Mouse (Mus musculus) kidney, embryonic 15.5 days (tissue): ENCODE data around the gene Pkib. TPM values are rescaled to one million over a fixed set of nuclear protein-coding genes. Genes with fewer than 3 reads are reported as not detected.

Source experiments
- ATAC-seq: fragments of 200-750 bp; cut with Nextera tagmentation; replicated peaks from 2 replicates; pipeline ENCODE4 v1.8.0; 2017; ENCODE audit warnings: moderate TSS enrichment; ENCODE audit not compliant: low FRiP score
- H3K27ac ChIP-seq: fragments of 300-500 bp; sonication (generic); 2 replicates; pipeline ENCODE4 v1.5.1; 2015; ENCODE audit warnings: mild to moderate bottlenecking, inconsistent platforms
- H3K27me3 ChIP-seq: fragments of 300-500 bp; sonication (generic); 2 replicates; pipeline ENCODE4 v1.6.1; 2015; ENCODE audit warnings: inconsistent platforms
- H3K36me3 ChIP-seq: fragments of 300-500 bp; sonication (generic); 2 replicates; pipeline ENCODE4 v1.6.1; 2015; ENCODE audit warnings: inconsistent platforms
- H3K4me1 ChIP-seq: fragments of 300-500 bp; sonication (generic); 2 replicates; pipeline ENCODE4 v1.6.1; 2015; ENCODE audit warnings: inconsistent platforms
- H3K4me2 ChIP-seq: fragments of 300-500 bp; sonication (generic); 2 replicates; pipeline ENCODE4 v1.6.1; 2015; ENCODE audit warnings: moderate library complexity, mild to moderate bottlenecking, inconsistent platforms
- H3K4me3 ChIP-seq: fragments of 300-500 bp; sonication (generic); replicated peaks from 2 replicates; pipeline ENCODE4 v1.5.1; 2015; ENCODE audit warnings: mild to moderate bottlenecking, inconsistent platforms
- H3K9ac ChIP-seq: fragments of 300-500 bp; sonication (generic); 2 replicates; pipeline ENCODE4 v1.6.1; 2015; ENCODE audit warnings: mild to moderate bottlenecking, inconsistent platforms
- H3K9me3 ChIP-seq: fragments of 300-500 bp; sonication (generic); replicated peaks from 2 replicates; pipeline ENCODE4 v1.6.1; 2016; ENCODE audit warnings: inconsistent platforms
- whole genome bisulfite sequencing: fragments of 180-500 bp; shearing (Covaris S2); methylation state at CpG from one replicate; pipeline ENCODE4 v1.1.7; 2015; ENCODE audit warnings: mixed read lengths; 5-methylcytosine and 5-hydroxymethylcytosine counted together
- polyA plus RNA-seq: library from polyadenylated mRNA; unstranded; fragments of >200 nt; fragmentation: Nextera tagmentation; extraction: Ambion mirVana; gene quantifications from 2 replicates; pipeline ENCODE4 v1.2.1, GENCODE M21; 2015

Gene Pkib
- polyA plus RNA-seq, 1 experiment from 2014 or later, result 4.4 TPM

GRCm38 (mm10) chr10:57784131-57784875, 152.5 kb downstream of the Pkib start:
- no peak overlapping the region for H3K4me3 ChIP-seq
- H3K4me1 ChIP-seq, result peaks cover 17% of the 10 kb centered on the region
- no peaks in the 10 kb centered on the region for H3K9me3 ChIP-seq
- no peak overlapping the region for H3K9ac ChIP-seq
- peak overlapping the region; percentile 29 for H3K4me2 ChIP-seq
- no peaks in the 10 kb centered on the region for H3K27me3 ChIP-seq
- no peaks in the 10 kb centered on the region for H3K36me3 ChIP-seq
- WGBS, result 13% methylated on average over 7 of the region's 7 CpGs
- peak; percentile 85; the same call in 1 of the 2 replicates for ATAC-seq
- H3K27ac ChIP-seq, result no peak overlapping the region

GRCm38 (mm10) chr10:57784876-57785150, 153.0 kb downstream of the Pkib start, which contains the start of gene Fabp7:
TSS of gene Fabp7 (plus strand) at chr10:57784881.
- 27% methylated on average over 7 of the region's 7 CpGs for WGBS

GRCm38 (mm10) chr10:57785552-57785951, 153.8 kb downstream of the Pkib start:
- Histone ChIP-seq H3K4me1 (peaks cover 17% of the 10 kb centered on the region), H3K27ac (no peak overlapping the region), H3K27me3 (no peaks in the 10 kb centered on the region), H3K4me2 (no peak overlapping the region), H3K4me3 (no peak overlapping the region), H3K9me3 (no peaks in the 10 kb centered on the region), H3K9ac (no peak overlapping the region), H3K36me3 (no peaks in the 10 kb centered on the region)
- no peak for ATAC-seq
- 71% methylated on average over 2 of the region's 2 CpGs for WGBS

More at GRCm38 (mm10) chr10:57784876-57785150, 153.0 kb downstream of the Pkib start, which contains the start of gene Fabp7:
- no peak for ATAC-seq
- Histone ChIP-seq H3K9me3 (no peaks in the 10 kb centered on the region), H3K4me2 (peak within 1 kb of the TSS; percentile 29), H3K9ac (no peak within 1 kb of the TSS), H3K27ac (no peak within 1 kb of the TSS), H3K36me3 (no peaks in the 10 kb centered on the region), H3K4me1 (peaks cover 17% of the 10 kb centered on the region), H3K4me3 (no peak within 1 kb of the TSS), H3K27me3 (no peaks in the 10 kb centered on the region)

Other genes with a start within 250 kb of the Pkib start
- gene Hsf2, start 145.6 kb upstream of the Pkib start, polyA plus RNA-seq, result 29.2 and 31.8 TPM in 2 replicates
- gene Serinc1, start 99.5 kb upstream of the Pkib start, polyA plus RNA-seq, result 149 and 151 TPM in 2 replicates
- gene Fabp7, start 152.9 kb downstream of the Pkib start, polyA plus RNA-seq, result 7.8 and 14.3 TPM in 2 replicates
- gene Smpdl3a, start 162.4 kb downstream of the Pkib start, polyA plus RNA-seq, result 24.3 and 25.4 TPM in 2 replicates